Mouse (Mus musculus) thymus, adult 2 months (tissue): ENCODE data around the gene Lrrtm3. TPM values are rescaled to one million over a fixed set of nuclear protein-coding genes. Genes with fewer than 3 reads are reported as not detected.

Source experiments
- DNase-seq: peaks from one replicate; pipeline ENCODE4 v3.0.0; 2021
- H3K27ac ChIP-seq: fragments of 200-500 bp; 2 replicates; pipeline ENCODE4 v1.5.1; 2012; ENCODE audit warnings: low read length, control low read depth; ENCODE audit not compliant: control insufficient read depth, insufficient read depth
- H3K27me3 ChIP-seq: fragments of 200-500 bp; 2 replicates; pipeline ENCODE4 v1.6.1; 2012; ENCODE audit warnings: mild to moderate bottlenecking, low read length, moderate library complexity, mixed read lengths; ENCODE audit not compliant: control insufficient read depth, insufficient read depth
- H3K36me3 ChIP-seq: fragments of 200-500 bp; 2 replicates; pipeline ENCODE4 v1.6.1; 2012; ENCODE audit warnings: mild to moderate bottlenecking, low read length, moderate library complexity; ENCODE audit not compliant: control insufficient read depth, insufficient read depth
- H3K4me1 ChIP-seq: fragments of 200-500 bp; replicated peaks from 2 replicates; pipeline ENCODE4 v1.6.1; 2012; ENCODE audit warnings: low read length; ENCODE audit not compliant: control insufficient read depth, insufficient read depth
- H3K4me3 ChIP-seq: fragments of 200-500 bp; 2 replicates; pipeline ENCODE4 v1.5.1; 2012; ENCODE audit warnings: mild to moderate bottlenecking, low read length, control low read depth, moderate library complexity; ENCODE audit not compliant: control insufficient read depth, insufficient read depth
- CTCF ChIP-seq: fragments of 200-500 bp; IDR thresholded peaks from 2 replicates; pipeline ENCODE4 v1.5.1; 2012; ENCODE audit warnings: mild to moderate bottlenecking, control low read depth, low read length, moderate library complexity, borderline replicate concordance; ENCODE audit not compliant: control insufficient read depth, poor library complexity, insufficient read depth; ENCODE audit errors: extremely low read depth
- POLR2A ChIP-seq: fragments of 200-500 bp; IDR thresholded peaks from 2 replicates; pipeline ENCODE4 v1.6.1; 2012; ENCODE audit warnings: mild to moderate bottlenecking, low read length, control low read depth, moderate library complexity; ENCODE audit not compliant: control insufficient read depth, poor library complexity, insufficient read depth; ENCODE audit errors: extremely low read depth
- WGBS: fragments of 180-500 bp; shearing (Covaris S2); methylation state at CpG from one replicate; pipeline ENCODE4 v1.1.7; 2018; 5-methylcytosine and 5-hydroxymethylcytosine counted together
- polyA plus RNA-seq: library from polyadenylated mRNA; depleted of rRNA; stranded (reverse); fragments of >200 nt; gene quantifications from 2 replicates; pipeline ENCODE4 v1.2.3, GENCODE M21; 2012

The Lrrtm3 gene
- polyA plus RNA-seq, 1 experiment, result not detected

- H3K4me1 ChIP-seq, result no peaks in the 10 kb centered on the region
- DNase-seq, result no peak
- no peaks in the 10 kb centered on the region for H3K36me3 ChIP-seq
- 31% methylated on average over 19 of the region's 19 CpGs for WGBS
- no peak overlapping the region for H3K27ac ChIP-seq
- peaks cover 4% of the 10 kb centered on the region; the same call in 1 of the 2 replicates for H3K27me3 ChIP-seq
- TF ChIP-seq CTCF (no peak), POLR2A (no peak)
- H3K4me3 ChIP-seq, result no peak overlapping the region
Observed at GRCm38 (mm10) chr10:64088774-64089460, 1.2 kb downstream of the Lrrtm3 start.

DNA sequence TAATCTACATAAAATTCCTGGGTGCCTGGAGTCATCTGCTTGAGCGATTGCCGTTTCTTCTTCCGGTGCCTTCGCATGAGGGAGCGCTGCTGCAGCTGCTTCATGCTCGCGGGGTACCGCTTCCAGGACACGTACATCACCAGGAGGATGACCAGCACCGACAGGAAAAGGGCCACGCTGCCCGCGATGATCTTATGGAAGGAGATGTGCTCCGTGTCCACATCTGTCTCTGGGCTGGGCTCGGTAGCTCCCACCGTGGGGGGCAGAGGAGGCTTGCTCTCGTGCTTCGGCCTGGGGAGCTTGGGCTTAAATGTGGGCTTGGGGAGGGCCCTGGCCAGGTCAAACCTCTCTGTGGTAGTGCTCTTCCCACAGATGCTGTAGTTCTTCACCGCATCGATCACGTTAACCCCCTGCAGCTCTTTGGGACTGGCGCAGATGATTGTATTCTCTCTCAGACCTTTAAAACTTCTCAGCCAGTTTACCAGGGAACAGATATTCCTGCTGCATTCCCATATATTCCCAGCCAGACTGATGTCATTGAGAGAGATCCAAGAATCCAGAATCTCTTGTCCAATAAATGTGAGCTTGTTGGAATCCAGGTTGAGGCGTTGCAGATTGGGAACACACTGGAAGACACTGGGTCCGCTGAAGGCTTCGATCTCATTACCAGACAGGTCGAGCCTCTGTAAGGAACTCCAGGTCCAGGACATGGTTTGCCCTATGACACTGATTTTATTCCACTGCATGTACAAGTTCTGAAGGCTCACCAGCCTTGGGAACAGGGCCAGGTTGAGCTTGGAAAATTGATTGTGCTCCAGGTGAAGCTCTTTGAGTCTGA, 1.9 kb downstream of the Lrrtm3 start:
- no peak overlapping the region for H3K4me3 ChIP-seq
- no peak for TF ChIP-seq POLR2A
- no peak for TF ChIP-seq CTCF
- no peaks in the 10 kb centered on the region for H3K4me1 ChIP-seq
- no peak for DNase-seq
- WGBS, result 12% methylated on average over 26 of the region's 26 CpGs
- no peak overlapping the region for H3K27ac ChIP-seq
- peaks cover 4% of the 10 kb centered on the region; the same call in 1 of the 2 replicates for H3K27me3 ChIP-seq
- no peaks in the 10 kb centered on the region for H3K36me3 ChIP-seq

DNA sequence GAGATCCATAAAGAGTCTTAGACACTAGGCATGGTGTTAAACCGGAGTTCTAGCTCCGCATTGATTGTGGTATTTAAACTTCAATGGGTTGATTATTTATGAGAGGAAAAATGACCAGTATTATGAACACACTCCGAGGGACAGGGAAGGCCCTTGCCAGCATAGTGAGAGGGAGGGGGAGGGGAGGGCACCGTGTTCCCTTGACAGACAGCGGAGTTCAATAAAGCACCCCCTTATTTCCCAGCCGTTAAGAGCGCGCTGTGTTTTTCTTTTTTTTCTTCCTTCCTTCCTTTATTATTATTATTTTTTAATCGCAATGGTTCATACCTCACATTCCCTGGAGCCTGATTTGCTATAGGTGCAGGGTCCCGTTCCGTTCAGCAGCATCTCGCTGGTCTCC, 2.6 kb downstream of the Lrrtm3 start:
- WGBS, result 5% methylated on average over 12 of the region's 12 CpGs
- H3K4me1 ChIP-seq, result no peaks in the 10 kb centered on the region
- DNase-seq, result no peak
- H3K27me3 ChIP-seq, result peaks cover 4% of the 10 kb centered on the region; the same call in 1 of the 2 replicates
- no peaks in the 10 kb centered on the region for H3K36me3 ChIP-seq
- no peak for TF ChIP-seq CTCF
- TF ChIP-seq POLR2A, result no peak
- H3K4me3 ChIP-seq, result no peak overlapping the region
- H3K27ac ChIP-seq, result no peak overlapping the region

GRCm38 (mm10) chr10:64086567-64087391, 3.3 kb downstream of the Lrrtm3 start:
- Histone ChIP-seq H3K27me3 (peaks cover 4% of the 10 kb centered on the region; the same call in 1 of the 2 replicates), H3K27ac (no peak overlapping the region), H3K4me3 (no peak overlapping the region), H3K36me3 (no peaks in the 10 kb centered on the region), H3K4me1 (no peaks in the 10 kb centered on the region)
- DNase-seq, result no peak
- WGBS, result 12% methylated on average over 12 of the region's 12 CpGs
- no peak for TF ChIP-seq POLR2A
- TF ChIP-seq CTCF, result no peak

DNA sequence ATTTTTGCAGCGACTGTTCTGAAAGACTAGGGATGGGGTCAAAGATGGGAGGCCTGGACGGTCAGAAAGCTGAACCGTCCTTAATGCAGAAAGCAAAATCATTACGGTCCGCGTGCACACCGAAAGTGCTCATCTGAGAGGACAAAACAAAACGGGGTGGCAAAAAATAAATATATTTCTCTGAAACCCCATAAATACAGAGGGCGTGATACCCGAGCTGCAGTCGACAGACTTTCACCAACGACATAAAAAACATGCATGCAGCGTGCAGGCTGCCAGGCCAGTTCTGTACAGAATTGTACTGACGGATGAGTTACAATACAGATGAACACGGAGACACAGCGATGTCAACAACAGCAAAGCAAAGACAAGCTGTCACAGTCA, 3.9 kb downstream of the Lrrtm3 start:
- 76% methylated on average over 16 of the region's 16 CpGs for WGBS
- H3K27me3 ChIP-seq, result peaks cover 4% of the 10 kb centered on the region; the same call in 1 of the 2 replicates
- TF ChIP-seq CTCF (no peak), POLR2A (no peak)

DNA sequence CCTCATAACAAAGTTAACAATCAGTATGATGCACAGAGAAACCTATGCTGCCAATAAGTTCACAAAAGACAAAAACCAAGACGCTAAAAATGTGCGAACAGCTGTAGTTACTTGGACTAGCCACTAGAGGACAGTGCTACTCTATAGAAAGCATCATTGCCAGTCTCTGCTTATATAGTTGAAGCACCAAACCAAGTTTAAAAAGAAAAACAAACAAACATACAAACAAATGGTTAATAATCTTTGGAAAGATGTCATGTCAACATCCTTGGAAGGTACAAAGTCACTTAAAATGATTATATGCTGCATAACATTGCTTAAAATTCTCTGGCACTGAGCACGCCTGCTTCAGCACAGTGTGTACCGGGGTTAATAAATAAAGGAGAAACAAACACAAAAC, 5.6 kb downstream of the Lrrtm3 start:
- 52% methylated on average over 4 of the region's 4 CpGs for WGBS
- no peak for TF ChIP-seq POLR2A
- DNase-seq, result no peak
- Histone ChIP-seq H3K4me1 (no peaks in the 10 kb centered on the region), H3K27ac (no peak overlapping the region), H3K4me3 (no peak overlapping the region), H3K27me3 (peaks cover 4% of the 10 kb centered on the region; the same call in 1 of the 2 replicates), H3K36me3 (no peaks in the 10 kb centered on the region)

More for the DNA sequence above, 3.9 kb downstream of the Lrrtm3 start:
- H3K4me1 ChIP-seq, result no peaks in the 10 kb centered on the region
- no peak for DNase-seq
- H3K27ac ChIP-seq, result no peak overlapping the region
- H3K4me3 ChIP-seq, result no peak overlapping the region
- no peaks in the 10 kb centered on the region for H3K36me3 ChIP-seq
